Mouse (Mus musculus) intestine, embryonic 15.5 days (tissue): ENCODE measurements around the gene Smap2. TPM values are rescaled to one million over a fixed set of nuclear protein-coding genes. Genes with fewer than 3 reads are reported as not detected.
A peak's percentile ranks its signal among the peaks of the same experiment; 100 is the strongest.

ENCODE experiments used
- ATAC-seq: fragments of 200-750 bp; cut with Nextera tagmentation; 2 replicates; pipeline ENCODE4 v1.8.0; 2017; ENCODE audit warnings: moderate TSS enrichment, moderate library complexity
- H3K27ac ChIP-seq: fragments of 300-500 bp; sonication (generic); 2 replicates; pipeline ENCODE4 v1.5.1; 2015; ENCODE audit warnings: mild to moderate bottlenecking, inconsistent platforms
- H3K27me3 ChIP-seq: fragments of 300-500 bp; sonication (generic); replicated peaks from 2 replicates; pipeline ENCODE4 v1.6.1; 2015; ENCODE audit warnings: inconsistent platforms
- H3K36me3 ChIP-seq: fragments of 300-500 bp; sonication (generic); 2 replicates; pipeline ENCODE4 v1.6.1; 2015; ENCODE audit warnings: inconsistent platforms
- H3K4me1 ChIP-seq: fragments of 300-500 bp; sonication (generic); replicated peaks from 2 replicates; pipeline ENCODE4 v1.6.1; 2015; ENCODE audit warnings: inconsistent platforms
- H3K4me2 ChIP-seq: fragments of 300-500 bp; sonication (generic); replicated peaks from 2 replicates; pipeline ENCODE4 v1.6.1; 2015; ENCODE audit warnings: mild to moderate bottlenecking, inconsistent platforms
- H3K4me3 ChIP-seq: fragments of 300-500 bp; sonication (generic); replicated peaks from 2 replicates; pipeline ENCODE4 v1.5.1; 2015; ENCODE audit warnings: inconsistent platforms
- H3K9ac ChIP-seq: fragments of 300-500 bp; sonication (generic); 2 replicates; pipeline ENCODE4 v1.6.1; 2015; ENCODE audit warnings: inconsistent platforms
- H3K9me3 ChIP-seq: fragments of 300-500 bp; sonication (generic); 2 replicates; pipeline ENCODE4 v1.6.1; 2016; ENCODE audit warnings: inconsistent platforms
- WGBS: fragments of 180-500 bp; shearing (Covaris S2); methylation state at CpG from one replicate; pipeline ENCODE4 v1.1.7; 2015; 5-methylcytosine and 5-hydroxymethylcytosine counted together
- polyA plus RNA-seq: library from polyadenylated mRNA; unstranded; fragments of >200 nt; fragmentation: Nextera tagmentation; extraction: Ambion mirVana; gene quantifications from 2 replicates; pipeline ENCODE4 v1.2.1, GENCODE M21; 2015

Gene Smap2
- polyA plus RNA-seq, 1 experiment from 2014 or later = 15.1 TPM

DNA sequence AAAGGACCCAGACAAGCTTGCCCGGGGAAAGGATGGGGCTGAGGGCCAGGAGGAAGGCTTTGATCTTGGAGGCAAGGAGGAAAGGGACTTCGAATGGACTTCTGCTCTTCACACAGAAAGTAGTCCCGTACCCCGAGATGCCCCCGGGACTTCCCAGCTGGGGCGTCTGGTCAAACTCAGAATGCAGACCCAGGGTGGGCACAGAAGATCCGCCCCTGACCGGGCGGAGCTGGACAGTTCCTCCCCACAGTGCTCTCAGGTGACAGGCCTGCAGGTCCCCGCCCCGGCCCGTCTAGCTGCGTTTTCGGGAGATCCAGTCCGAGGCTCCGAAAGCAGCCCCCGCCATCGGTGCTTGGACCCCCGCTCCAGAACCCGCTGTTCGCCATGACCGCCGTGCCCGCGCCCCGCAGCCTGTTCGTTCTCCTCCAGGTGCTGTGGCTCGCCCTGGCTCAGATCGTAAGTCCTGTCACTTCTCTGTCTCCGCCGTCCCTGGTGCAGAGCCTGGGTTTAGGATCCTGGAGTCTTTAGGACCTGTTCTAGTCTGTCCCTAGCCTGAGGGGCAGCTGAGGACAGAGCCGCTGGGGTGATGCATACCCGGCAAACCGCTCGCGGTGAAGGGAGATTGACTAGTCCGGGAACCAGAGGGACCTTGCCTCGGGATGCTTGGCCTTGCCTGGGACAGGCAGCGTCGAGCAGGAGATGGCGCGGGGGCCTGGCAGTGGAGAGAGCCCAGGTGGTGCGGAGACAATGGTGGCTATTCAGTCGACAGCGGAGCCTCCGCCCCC, 22.5 kb upstream of the Smap2 start, which contains the start of gene Col9a2:
Gene Col9a2 (plus strand): TSS at position 55 of the 785 bp plus-strand sequence.
- Histone ChIP-seq H3K4me2 (peak within 1 kb of the TSS; percentile 90), H3K36me3 (no peaks in the 10 kb centered on the region), H3K27me3 (peaks cover 16% of the 10 kb centered on the region), H3K4me3 (peak within 1 kb of the TSS; percentile 40), H3K9me3 (no peaks in the 10 kb centered on the region), H3K27ac (no peak within 1 kb of the TSS), H3K9ac (peak within 1 kb of the TSS; percentile 54), H3K4me1 (peaks cover 18% of the 10 kb centered on the region)
- WGBS = 3% methylated on average over 46 of the region's 46 CpGs
- peak; percentile 9; the same call in 1 of the 2 replicates for ATAC-seq

GRCm38 (mm10) chr4:121033006-121033405, 16.0 kb upstream of the Smap2 start:
- ATAC-seq = no peak
- WGBS = 79% methylated on average over 2 of the region's 2 CpGs
- H3K9ac ChIP-seq = no peak overlapping the region
- H3K4me2 ChIP-seq = no peak overlapping the region
- H3K4me1 ChIP-seq = no peaks in the 10 kb centered on the region
- H3K9me3 ChIP-seq = no peaks in the 10 kb centered on the region
- no peak overlapping the region for H3K4me3 ChIP-seq
- no peaks in the 10 kb centered on the region for H3K36me3 ChIP-seq
- H3K27ac ChIP-seq = no peak overlapping the region
- no peaks in the 10 kb centered on the region for H3K27me3 ChIP-seq

- Histone ChIP-seq H3K36me3 (no peaks in the 10 kb centered on the region), H3K27ac (no peak overlapping the region), H3K4me3 (no peak overlapping the region), H3K4me1 (no peaks in the 10 kb centered on the region), H3K4me2 (no peak overlapping the region), H3K27me3 (no peaks in the 10 kb centered on the region), H3K9ac (no peak overlapping the region), H3K9me3 (no peaks in the 10 kb centered on the region)
- no peak for ATAC-seq
- WGBS = 59% methylated on average over 4 of the region's 4 CpGs
Observed at GRCm38 (mm10) chr4:121031440-121031839, 14.4 kb upstream of the Smap2 start.

DNA sequence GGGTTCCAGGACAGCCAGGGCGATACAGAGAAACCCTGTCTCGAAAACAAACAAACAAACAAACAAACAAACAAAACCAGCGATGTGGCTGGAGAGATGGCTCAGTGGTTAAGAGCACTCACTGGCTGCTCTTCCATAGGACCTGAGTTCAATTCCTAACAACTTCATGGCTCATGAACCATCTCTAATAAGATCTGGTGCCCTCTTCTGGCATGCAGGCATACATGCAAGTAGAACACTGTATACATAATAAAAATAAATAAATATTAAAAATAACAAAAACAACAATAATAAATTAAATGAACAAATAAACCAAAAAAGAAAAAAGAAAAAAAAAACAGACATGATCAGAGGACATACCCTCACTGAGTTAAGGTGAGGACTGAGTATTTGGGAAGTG, 12.6 kb upstream of the Smap2 start:
- no peaks in the 10 kb centered on the region for H3K27me3 ChIP-seq
- H3K36me3 ChIP-seq = no peaks in the 10 kb centered on the region
- H3K9ac ChIP-seq = no peak overlapping the region
- no peak overlapping the region for H3K4me3 ChIP-seq
- no peak overlapping the region for H3K27ac ChIP-seq
- ATAC-seq = no peak
- H3K4me1 ChIP-seq = no peaks in the 10 kb centered on the region
- H3K4me2 ChIP-seq = no peak overlapping the region
- no peaks in the 10 kb centered on the region for H3K9me3 ChIP-seq
- 69% methylated on average over 3 of the region's 3 CpGs for WGBS

GRCm38 (mm10) chr4:121028659-121029392, 11.8 kb upstream of the Smap2 start:
- WGBS = 34% methylated on average over 14 of the region's 14 CpGs
- no peaks in the 10 kb centered on the region for H3K4me1 ChIP-seq
- no peaks in the 10 kb centered on the region for H3K36me3 ChIP-seq
- no peak overlapping the region for H3K9ac ChIP-seq
- no peak overlapping the region for H3K4me3 ChIP-seq
- ATAC-seq = no peak
- H3K27me3 ChIP-seq = no peaks in the 10 kb centered on the region
- H3K9me3 ChIP-seq = no peaks in the 10 kb centered on the region
- no peak overlapping the region for H3K4me2 ChIP-seq
- no peak overlapping the region for H3K27ac ChIP-seq

DNA sequence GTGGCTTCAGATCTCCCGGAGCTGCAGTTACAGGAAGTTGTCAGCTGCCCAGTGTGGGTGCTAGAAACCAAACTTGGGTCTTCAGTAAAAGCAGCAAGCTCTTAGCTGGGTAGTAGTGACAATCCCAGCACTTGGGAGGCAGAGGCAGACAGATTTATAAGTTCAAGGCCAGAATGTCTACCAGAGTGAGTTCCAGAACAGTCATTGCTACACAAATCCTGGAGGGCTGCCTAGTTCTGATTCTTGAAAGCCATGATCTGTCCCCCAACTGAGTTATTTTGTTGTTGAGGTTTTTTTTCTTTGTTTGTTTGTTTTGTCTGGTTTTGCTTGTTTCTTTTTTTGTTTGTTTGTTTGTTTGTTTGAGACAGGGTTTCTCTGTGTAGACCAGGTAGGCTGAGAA, 11.1 kb upstream of the Smap2 start:
- 70% methylated on average over 1 of the region's 1 CpGs for WGBS

GRCm38 (mm10) chr4:121025681-121026080, 8.6 kb upstream of the Smap2 start:
- H3K4me1 ChIP-seq = no peaks in the 10 kb centered on the region
- H3K4me2 ChIP-seq = no peak overlapping the region
- H3K4me3 ChIP-seq = no peak overlapping the region
- H3K9ac ChIP-seq = no peak overlapping the region
- H3K27me3 ChIP-seq = no peaks in the 10 kb centered on the region
- H3K27ac ChIP-seq = no peak overlapping the region
- no peaks in the 10 kb centered on the region for H3K9me3 ChIP-seq
- 70% methylated on average over 2 of the region's 2 CpGs for WGBS
- H3K36me3 ChIP-seq = no peaks in the 10 kb centered on the region
- no peak for ATAC-seq

More for the DNA sequence above, 11.1 kb upstream of the Smap2 start:
- no peak for ATAC-seq
- no peaks in the 10 kb centered on the region for H3K4me1 ChIP-seq
- no peaks in the 10 kb centered on the region for H3K9me3 ChIP-seq
- no peak overlapping the region for H3K4me2 ChIP-seq
- H3K4me3 ChIP-seq = no peak overlapping the region
- no peak overlapping the region for H3K9ac ChIP-seq
- no peaks in the 10 kb centered on the region for H3K36me3 ChIP-seq
- no peak overlapping the region for H3K27ac ChIP-seq
- H3K27me3 ChIP-seq = no peaks in the 10 kb centered on the region

DNA sequence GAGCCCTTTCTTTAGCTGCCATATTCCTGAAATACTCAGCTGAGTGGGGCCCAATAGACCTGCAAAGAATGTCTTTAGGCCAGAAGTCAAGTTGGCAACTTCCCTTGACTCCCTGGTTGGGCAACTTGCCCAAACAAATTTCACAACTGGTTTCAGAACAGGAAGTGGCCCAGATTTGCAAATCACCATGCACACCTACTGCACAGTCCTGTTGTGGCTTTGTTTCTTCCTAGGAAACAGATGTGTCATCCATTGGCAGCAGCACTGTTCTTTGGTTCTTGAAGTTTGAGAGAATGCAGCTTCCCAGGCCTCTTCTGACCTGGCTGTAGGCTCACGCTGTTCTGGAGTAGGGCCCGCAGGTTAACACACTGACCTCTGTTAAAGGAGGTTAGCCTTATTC, 6.9 kb upstream of the Smap2 start:
- Histone ChIP-seq H3K9me3 (no peaks in the 10 kb centered on the region), H3K27ac (no peak overlapping the region), H3K4me3 (no peak overlapping the region), H3K4me1 (no peaks in the 10 kb centered on the region), H3K36me3 (no peaks in the 10 kb centered on the region), H3K27me3 (no peaks in the 10 kb centered on the region), H3K4me2 (no peak overlapping the region), H3K9ac (no peak overlapping the region)
- no peak for ATAC-seq
- WGBS = 85% methylated on average over 2 of the region's 2 CpGs

DNA sequence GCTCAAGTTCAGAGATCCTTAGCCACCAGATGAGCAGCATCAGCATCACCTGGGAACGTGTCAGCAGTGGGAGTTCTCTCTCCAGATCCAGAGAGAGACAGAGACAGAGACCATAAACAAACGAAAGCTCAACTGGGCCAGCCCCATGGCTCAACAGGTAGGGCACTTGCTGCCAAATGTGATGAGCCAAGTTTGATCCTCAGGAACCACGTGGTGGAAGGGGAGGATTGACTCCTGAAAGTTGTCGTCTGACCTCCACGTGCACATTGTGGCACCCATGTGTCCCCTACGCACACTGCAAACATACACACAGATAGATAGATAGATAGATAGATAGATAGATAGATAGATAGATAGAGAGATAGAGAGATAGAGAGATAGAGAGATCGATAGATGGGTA, 6.4 kb upstream of the Smap2 start:
- Histone ChIP-seq H3K4me2 (no peak overlapping the region), H3K4me3 (no peak overlapping the region), H3K27ac (no peak overlapping the region), H3K27me3 (no peaks in the 10 kb centered on the region), H3K36me3 (no peaks in the 10 kb centered on the region), H3K9ac (no peak overlapping the region), H3K9me3 (no peaks in the 10 kb centered on the region), H3K4me1 (no peaks in the 10 kb centered on the region)
- no peak for ATAC-seq
- 89% methylated on average over 7 of the region's 7 CpGs for WGBS

- no peak overlapping the region for H3K27ac ChIP-seq
- no peaks in the 10 kb centered on the region for H3K36me3 ChIP-seq
- no peaks in the 10 kb centered on the region for H3K9me3 ChIP-seq
- H3K4me3 ChIP-seq = no peak overlapping the region
- ATAC-seq = no peak
- H3K27me3 ChIP-seq = no peaks in the 10 kb centered on the region
- no peak overlapping the region for H3K4me2 ChIP-seq
- no peaks in the 10 kb centered on the region for H3K4me1 ChIP-seq
- H3K9ac ChIP-seq = no peak overlapping the region
Observed at GRCm38 (mm10) chr4:121021911-121022310, 4.9 kb upstream of the Smap2 start.

GRCm38 (mm10) chr4:121020040-121020790, 3.2 kb upstream of the Smap2 start:
- no peak overlapping the region for H3K27ac ChIP-seq
- no peak for ATAC-seq
- H3K9me3 ChIP-seq = no peaks in the 10 kb centered on the region
- H3K9ac ChIP-seq = no peak overlapping the region
- H3K36me3 ChIP-seq = no peaks in the 10 kb centered on the region
- no peak overlapping the region for H3K4me3 ChIP-seq
- peaks cover 6% of the 10 kb centered on the region for H3K4me1 ChIP-seq
- no peak overlapping the region for H3K4me2 ChIP-seq
- 80% methylated on average over 10 of the region's 10 CpGs for WGBS
- no peaks in the 10 kb centered on the region for H3K27me3 ChIP-seq

GRCm38 (mm10) chr4:121018250-121018649, 1.2 kb upstream of the Smap2 start:
- no peaks in the 10 kb centered on the region for H3K36me3 ChIP-seq
- H3K4me1 ChIP-seq = peaks cover 6% of the 10 kb centered on the region
- H3K4me2 ChIP-seq = no peak overlapping the region
- H3K4me3 ChIP-seq = no peak overlapping the region
- H3K27me3 ChIP-seq = no peaks in the 10 kb centered on the region
- WGBS = 73% methylated on average over 3 of the region's 3 CpGs
- ATAC-seq = no peak
- no peak overlapping the region for H3K27ac ChIP-seq
- H3K9me3 ChIP-seq = no peaks in the 10 kb centered on the region
- no peak overlapping the region for H3K9ac ChIP-seq
